Mouse (Mus musculus) left cerebral cortex, postnatal 36 days (tissue): ENCODE measurements around the gene Bmp7. TPM values are rescaled to one million over a fixed set of nuclear protein-coding genes. Genes with fewer than 3 reads are reported as not detected.

ENCODE experiments used
- DNase-seq, 2 experiments: peaks; one replicate each; pipeline ENCODE4 v3.0.0; 2021 to 2022; ENCODE audit warnings: low spot score in 2 of 2, mixed read lengths in 1 of 2
- intact Hi-C: fragments of 180-260 bp; cut with DNase I; formaldehyde crosslinking; loops from one replicate; pipeline ENCODE4 v1.15.1; 2025
- microRNA-seq: library from miRNA; unstranded; fragments of <30 nt; microRNA quantifications from one replicate; pipeline ENCODE4 v1.2.0, GENCODE M21; 2022
- total RNA-seq, 2 experiments: library from RNA; stranded (reverse); gene quantifications; 2 replicates each; pipeline ENCODE4 v1.2.3; 2021

Gene Bmp7
- total RNA-seq, 2 experiments from 2014 or later, result 9.4 to 12.7 TPM

DNA sequence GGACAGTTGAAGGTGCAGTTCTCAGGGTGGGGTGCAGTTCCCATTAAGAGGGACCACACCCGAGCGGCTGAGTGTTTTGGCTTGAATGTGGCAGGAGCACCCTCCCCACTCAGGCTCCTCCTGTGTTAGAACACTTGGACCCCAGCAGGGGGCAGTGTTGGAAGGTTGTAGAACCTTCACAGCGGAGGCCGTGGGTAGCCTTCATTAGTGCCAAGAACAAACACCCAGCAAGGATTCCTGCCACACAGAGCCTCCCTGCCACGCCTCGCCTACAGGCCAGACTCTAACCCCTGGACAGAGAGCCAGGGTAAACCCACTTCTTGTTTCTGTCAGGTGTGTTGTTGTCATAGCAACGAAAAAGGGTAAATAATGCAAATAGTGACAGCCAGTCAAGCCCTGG is 112.6 kb downstream of the Bmp7 start:
- DNase-seq, result no peak
- intact Hi-C loops, result loop anchor here (10.0 kb wide), 1 partner anchor 53 kb away; no protein-coding TSS in a partner anchor

DNA sequence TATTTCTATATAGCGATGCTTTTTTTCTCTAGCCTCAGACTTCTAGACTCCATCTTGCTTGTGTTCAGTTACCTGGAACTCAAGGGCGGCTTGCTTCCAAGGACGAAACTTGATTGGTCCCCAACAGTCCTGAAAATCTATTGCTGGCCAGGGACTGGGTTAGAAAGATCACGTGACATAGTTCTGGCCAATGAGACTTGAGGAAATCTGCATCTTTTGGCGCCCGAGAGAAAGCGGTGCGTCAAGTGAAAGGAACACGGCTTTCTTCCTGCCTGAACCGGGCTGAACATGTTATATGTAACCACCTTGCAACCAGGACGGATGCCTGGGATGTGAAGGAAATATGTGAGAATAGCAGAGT is 114.4 kb downstream of the Bmp7 start:
- intact Hi-C loops, result loop anchor here (2.0 to 10.0 kb wide), 2 partner anchors 51 to 349 kb away; no protein-coding TSS in a partner anchor
- DNase-seq, result no peak

DNA sequence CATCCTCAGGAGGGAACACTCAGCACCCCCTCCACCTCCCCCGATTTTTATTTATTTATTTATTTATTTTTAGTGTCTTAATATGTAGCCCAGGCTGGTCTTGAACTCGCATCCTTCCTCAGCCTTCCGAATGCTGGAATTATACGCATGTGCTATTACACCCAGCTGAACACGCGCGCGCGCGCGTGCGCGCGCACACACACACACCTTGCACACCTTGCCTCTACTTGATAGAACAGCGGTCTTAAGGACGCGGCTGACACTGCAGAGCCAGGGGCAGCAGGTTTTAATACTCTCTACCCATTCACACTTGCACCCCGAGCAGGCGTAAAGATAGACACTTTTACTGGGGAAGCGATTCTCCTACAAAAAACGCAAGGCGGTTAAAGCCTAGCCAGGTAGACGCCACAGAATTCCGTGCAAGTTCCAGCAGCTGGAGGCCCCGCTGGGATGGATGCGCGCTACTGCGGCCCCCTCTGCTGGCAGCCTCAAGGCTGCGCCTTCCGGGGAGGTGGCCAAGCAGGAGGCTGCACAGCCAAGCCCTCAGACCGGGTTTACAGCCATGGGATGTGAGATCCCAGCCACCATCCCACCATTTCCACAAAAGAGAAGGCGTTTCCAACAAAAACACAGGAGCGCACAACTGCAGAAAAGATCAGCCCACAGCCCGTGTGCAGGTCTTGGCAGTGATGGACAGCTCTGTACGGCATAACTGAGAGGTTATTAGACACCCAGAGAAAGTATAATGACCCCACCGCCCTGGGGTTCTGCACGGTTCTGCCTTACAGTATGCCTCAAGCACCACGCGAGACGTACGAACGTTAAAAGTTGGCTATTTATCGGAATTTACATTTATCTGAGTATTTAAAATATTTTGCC is 115.0 kb downstream of the Bmp7 start:
- intact Hi-C loops, result loop anchor here (2.0 to 10.0 kb wide), 2 partner anchors 50 to 348 kb away; no protein-coding TSS in a partner anchor
- peak; percentile 43 to 55 for DNase-seq

DNA sequence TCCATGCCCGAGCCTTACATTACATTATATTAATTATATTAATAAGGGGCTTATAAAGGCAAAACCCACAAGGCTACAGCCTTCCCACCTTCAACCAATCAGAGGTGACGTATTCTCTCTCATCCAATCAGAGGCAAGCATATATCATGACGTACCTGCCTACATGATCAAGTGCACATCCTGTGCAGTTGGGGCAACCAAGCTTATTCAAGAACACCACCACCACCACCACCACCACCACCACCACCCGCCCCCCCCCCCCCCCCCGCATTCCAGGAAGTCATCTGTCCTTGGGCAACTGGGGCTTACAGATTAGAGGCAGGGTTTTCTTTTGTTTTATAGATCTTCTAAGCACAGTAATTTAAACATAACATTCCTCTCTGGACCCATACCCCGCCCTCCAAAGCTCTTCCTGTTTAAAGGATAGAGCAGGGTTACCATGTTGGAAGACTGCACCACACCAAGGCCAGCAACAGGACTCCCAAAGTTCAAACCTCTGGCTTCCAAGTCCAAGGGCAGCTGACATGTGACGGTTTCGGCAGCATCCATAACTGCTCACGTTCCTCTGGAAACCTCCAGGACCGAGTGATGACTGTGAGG is 121.4 kb downstream of the Bmp7 start:
- intact Hi-C loops, result no loop called here

More for the DNA sequence above, 121.4 kb downstream of the Bmp7 start:
- DNase-seq, result no peak

Small RNA genes lying within 50 kb of the gene (microRNA-seq; reads per million reads assigned to microRNA genes)
- not detected for gene Gm22773

Other genes starting within 250 kb of the Bmp7 start
- gene Spo11, start 37.4 kb upstream of the Bmp7 start, total RNA-seq, result under 1 TPM; 0.17 to 0.70 TPM
- gene Rae1, start 59.8 kb upstream of the Bmp7 start, total RNA-seq, result 10 to 100 TPM; 57.9 to 58.8 TPM
- gene Rbm38, start 80.2 kb upstream of the Bmp7 start, total RNA-seq, result 1 to 10 TPM; 3.0 to 3.6 TPM
- gene Ctcfl, start 179.2 kb upstream of the Bmp7 start, total RNA-seq, result under 1 TPM in 1 of 2 experiments, not detected in 1; 0.11 TPM
- not detected for gene Pck1, start 212.7 kb upstream of the Bmp7 start, total RNA-seq